19 mouse cellular contexts compared by ENCODE assay signal in the genomic region with DNA sequence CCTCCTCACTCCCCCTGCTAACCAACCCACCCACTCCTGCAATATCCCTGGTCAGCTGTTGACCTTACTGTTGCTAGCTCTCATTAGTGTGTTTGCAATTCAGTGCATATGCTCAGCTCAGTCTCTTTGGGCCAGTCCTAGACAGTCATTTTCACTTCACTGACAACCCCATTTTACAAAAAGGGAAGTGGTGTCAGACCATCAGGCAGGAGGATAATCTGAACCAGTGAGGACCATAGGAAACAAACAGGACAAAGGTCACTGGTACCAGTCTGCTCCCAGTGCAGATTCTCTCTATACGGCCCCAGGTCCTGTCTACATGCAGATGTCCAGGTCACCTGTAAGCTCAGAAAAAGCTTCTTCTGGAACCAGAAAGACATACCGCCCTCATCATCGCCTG. TPM values are rescaled to one million over a fixed set of nuclear protein-coding genes. Genes with fewer than 3 reads are reported as not detected.
DNase-seq lines count a peak whose midpoint lies in the region; ATAC-seq lines count a peak whose summit lies in the region.
"Had no signal": no experiment of that assay in that cellular context is flagged by ENCODE, and none has a peak within 500 bp of the region (broad histone marks: within the 10 kb centered on the region; RNA-seq: fewer than 3 reads in every experiment).

No protein-coding gene starts in this region.

- H3K9me3 ChIP-seq in forebrain, embryonic 13.5 days (replicated peaks) = no peaks in the 10 kb centered on the region
- 0 out of 2 replicates have a peak, but pooled peaks cover 3% of the 10 kb centered on the region for H3K9me3 ChIP-seq in forebrain, embryonic 16.5 days (ENCODE audit: control insufficient read depth, low read length)
- H3K9me3 ChIP-seq in neural tube, embryonic 13.5 days = no peaks in the 10 kb centered on the region
- 0 out of 2 replicates have a peak, but pooled peaks cover 2% of the 10 kb centered on the region for H3K9me3 ChIP-seq in heart, embryonic 12.5 days (replicated peaks)
- H3K9me3 ChIP-seq: limb, embryonic 13.5 days; lung, embryonic 15.5 days had no signal

- no peaks in the 10 kb centered on the region for H3K27me3 ChIP-seq in forebrain, embryonic 13.5 days
- H3K27me3 ChIP-seq in forebrain, embryonic 16.5 days (replicated peaks; ENCODE audit: control insufficient read depth, insufficient read depth, low read length) = no peaks in the 10 kb centered on the region
- H3K27me3 ChIP-seq in neural tube, embryonic 13.5 days = no peaks in the 10 kb centered on the region
- H3K27me3 ChIP-seq in heart, embryonic 12.5 days (replicated peaks) = no peaks in the 10 kb centered on the region
- H3K27me3 ChIP-seq: limb, embryonic 13.5 days; lung, embryonic 15.5 days had no signal

- peaks cover 36% of the 10 kb centered on the region for H3K36me3 ChIP-seq in forebrain, embryonic 13.5 days (ENCODE audit: poor library complexity, severe bottlenecking)
- H3K36me3 ChIP-seq in forebrain, embryonic 16.5 days (ENCODE audit: control insufficient read depth, insufficient read depth) = no peaks in the 10 kb centered on the region
- no peaks in the 10 kb centered on the region for H3K36me3 ChIP-seq in neural tube, embryonic 13.5 days
- H3K36me3 ChIP-seq in heart, embryonic 12.5 days = peaks cover 4% of the 10 kb centered on the region; the same call in 1 of the 2 replicates
- H3K36me3 ChIP-seq: embryonic facial prominence, embryonic 10.5 days; limb, embryonic 13.5 days; lung, embryonic 15.5 days had no signal

- ATAC-seq in forebrain, embryonic 13.5 days = no peak
- no peak for ATAC-seq in forebrain, embryonic 16.5 days
- ATAC-seq in neural tube, embryonic 13.5 days (ENCODE audit: low read depth) = no peak
- peak; percentile 62 for ATAC-seq in megakaryocyte, adult 5-6 weeks (ENCODE audit: poor library complexity, severe bottlenecking)
- no peak for ATAC-seq in heart, embryonic 12.5 days (ENCODE audit: insufficient number of reproducible peaks, low FRiP score)
- ATAC-seq: inflammation-experienced regulatory T-cells, adult 6 months had no signal

- DNase-seq in neural tube, embryonic 10.5 days (ENCODE audit: extremely low spot score, low spot score) = no peak
- DNase-seq in spleen, adult 12 weeks (ENCODE audit: low spot score) = no peak
- no peak for DNase-seq in left cerebral cortex, postnatal 25 days (ENCODE audit: low spot score in 2 of 2)
- DNase-seq: cerebellum, postnatal 14 days; heart, postnatal 10 days; thymus, postnatal 36 days had no signal

- WGBS in forebrain, embryonic 13.5 days = 94% methylated on average over 3 of the region's 3 CpGs
- 91% methylated on average over 3 of the region's 3 CpGs for WGBS in forebrain, embryonic 16.5 days
- 95% methylated on average over 3 of the region's 3 CpGs for WGBS in neural tube, embryonic 13.5 days
- WGBS in heart, embryonic 12.5 days = 96% methylated on average over 3 of the region's 3 CpGs

- H3K27ac ChIP-seq in forebrain, embryonic 13.5 days = peak overlapping the region; percentile 73; the same call in 1 of the 2 replicates
- H3K27ac ChIP-seq in forebrain, embryonic 16.5 days (ENCODE audit: low read length) = no peak overlapping the region
- peak overlapping the region; percentile 70; the same call in 1 of the 2 replicates for H3K27ac ChIP-seq in neural tube, embryonic 13.5 days (replicated peaks)
- H3K27ac ChIP-seq in heart, embryonic 12.5 days (ENCODE audit: poor library complexity, severe bottlenecking) = no peak overlapping the region
- H3K27ac ChIP-seq: embryonic facial prominence, embryonic 10.5 days; limb, embryonic 13.5 days; lung, embryonic 15.5 days had no signal

- peaks cover 31% of the 10 kb centered on the region for H3K4me1 ChIP-seq in forebrain, embryonic 13.5 days
- peaks cover 13% of the 10 kb centered on the region for H3K4me1 ChIP-seq in forebrain, embryonic 16.5 days (replicated peaks; ENCODE audit: control insufficient read depth, insufficient read depth, low read length)
- H3K4me1 ChIP-seq in neural tube, embryonic 13.5 days (replicated peaks) = peaks cover 21% of the 10 kb centered on the region
- H3K4me1 ChIP-seq in heart, embryonic 12.5 days (replicated peaks) = peaks cover 7% of the 10 kb centered on the region
- H3K4me1 ChIP-seq: limb, embryonic 13.5 days; lung, embryonic 15.5 days had no signal

- intact Hi-C loops in left cerebral cortex, postnatal 25 days (cut with DNase I) = no loop called here

- no peak overlapping the region for H3K9ac ChIP-seq in forebrain, embryonic 13.5 days
- no peak overlapping the region for H3K9ac ChIP-seq in forebrain, embryonic 16.5 days (replicated peaks; ENCODE audit: low read depth, low read length)
- H3K9ac ChIP-seq in neural tube, embryonic 13.5 days = no peak overlapping the region
- H3K9ac ChIP-seq in heart, embryonic 12.5 days = no peak overlapping the region
- H3K9ac ChIP-seq: limb, embryonic 13.5 days; lung, embryonic 15.5 days had no signal

- H3K4me2 ChIP-seq in forebrain, embryonic 13.5 days = no peak overlapping the region
- no peak overlapping the region for H3K4me2 ChIP-seq in forebrain, embryonic 16.5 days (ENCODE audit: low read length)
- H3K4me2 ChIP-seq in neural tube, embryonic 13.5 days = no peak overlapping the region
- H3K4me2 ChIP-seq in heart, embryonic 12.5 days = no peak overlapping the region
- H3K4me2 ChIP-seq: limb, embryonic 13.5 days; lung, embryonic 15.5 days had no signal

- H3K4me3 ChIP-seq in forebrain, embryonic 13.5 days = no peak overlapping the region
- no peak overlapping the region for H3K4me3 ChIP-seq in forebrain, embryonic 16.5 days (replicated peaks; ENCODE audit: low read length)
- no peak overlapping the region for H3K4me3 ChIP-seq in neural tube, embryonic 13.5 days
- no peak overlapping the region for H3K4me3 ChIP-seq in heart, embryonic 12.5 days
- H3K4me3 ChIP-seq: embryonic facial prominence, embryonic 10.5 days; limb, embryonic 13.5 days; lung, embryonic 15.5 days had no signal

RNA-seq across cellular contexts. Expression of a gene that starts 12.2 kb away (rescaled TPM):
- polyA plus RNA-seq in forebrain, embryonic 13.5 days (2015; fragmentation: Nextera tagmentation; extraction: Ambion mirVana) = 32.9 and 34.1 TPM in 2 replicates
- 21.9 and 22.2 TPM in 2 replicates for polyA plus RNA-seq in forebrain, embryonic 16.5 days (2015; fragmentation: Nextera tagmentation; extraction: Ambion mirVana)
- polyA plus RNA-seq in neural tube, embryonic 13.5 days (2015; fragmentation: Nextera tagmentation; extraction: Ambion mirVana) = 17.7 and 18.4 TPM in 2 replicates
- 12.4 and 15.1 TPM in 2 replicates for total RNA-seq in megakaryocyte, adult 5-6 weeks (2015)
- total RNA-seq in megakaryocyte, adult 5-6 weeks (2017) = 14.4 and 15.9 TPM in 2 replicates
- polyA plus RNA-seq in heart, embryonic 12.5 days (2016; fragmentation: Nextera tagmentation; extraction: Ambion mirVana) = 11.1 and 12.7 TPM in 2 replicates
- total RNA-seq in left cerebral cortex, postnatal 25 days (2021) = 10 to 100 TPM; 16.5 to 20.4 TPM

RNA-seq across cellular contexts. Expression of a gene that starts 33.0 kb away (rescaled TPM):
- polyA plus RNA-seq in forebrain, embryonic 13.5 days (2015; fragmentation: Nextera tagmentation; extraction: Ambion mirVana) = 0.10 and 0.12 TPM in 2 replicates
- polyA plus RNA-seq in forebrain, embryonic 16.5 days (2015; fragmentation: Nextera tagmentation; extraction: Ambion mirVana) = not detected in 2 replicates
- 0.13 and 0.15 TPM in 2 replicates for polyA plus RNA-seq in neural tube, embryonic 13.5 days (2015; fragmentation: Nextera tagmentation; extraction: Ambion mirVana)
- not detected in 2 replicates for total RNA-seq in megakaryocyte, adult 5-6 weeks (2015)
- not detected in 2 replicates for total RNA-seq in megakaryocyte, adult 5-6 weeks (2017)
- polyA plus RNA-seq in heart, embryonic 12.5 days (2016; fragmentation: Nextera tagmentation; extraction: Ambion mirVana) = not detected in 2 replicates
- not detected for total RNA-seq in left cerebral cortex, postnatal 25 days (2021)
- total RNA-seq: heart, postnatal 10 days; layer of hippocampus, adult 18-20 months; left cerebral cortex, adult 18-20 months had no signal
- polyA plus RNA-seq: inflammation-experienced regulatory T-cells, adult 6 months; kidney, embryonic 16.5 days; lung, embryonic 15.5 days; stomach, embryonic 16.5 days had no signal

RNA-seq across cellular contexts. Expression of a gene that starts 47.7 kb away (rescaled TPM):
- 37.1 and 40.2 TPM in 2 replicates for polyA plus RNA-seq in forebrain, embryonic 13.5 days (2015; fragmentation: Nextera tagmentation; extraction: Ambion mirVana)
- 42.2 and 44.4 TPM in 2 replicates for polyA plus RNA-seq in forebrain, embryonic 16.5 days (2015; fragmentation: Nextera tagmentation; extraction: Ambion mirVana)
- polyA plus RNA-seq in neural tube, embryonic 13.5 days (2015; fragmentation: Nextera tagmentation; extraction: Ambion mirVana) = 44.5 and 46.2 TPM in 2 replicates
- 22.2 and 25.1 TPM in 2 replicates for total RNA-seq in megakaryocyte, adult 5-6 weeks (2015)
- total RNA-seq in megakaryocyte, adult 5-6 weeks (2017) = 39.1 and 39.8 TPM in 2 replicates
- polyA plus RNA-seq in heart, embryonic 12.5 days (2016; fragmentation: Nextera tagmentation; extraction: Ambion mirVana) = 29.3 and 32.5 TPM in 2 replicates
- total RNA-seq in left cerebral cortex, postnatal 25 days (2021) = 10 to 100 TPM; 54.3 to 57.0 TPM

Comparison
In these comparisons a context has a peak if more than half of its experiments do, and no peak if none do; other contexts are left out.
1. H3K27ac ChIP-seq: peak in forebrain, embryonic 13.5 days (single experiment) and neural tube, embryonic 13.5 days (single experiment); none in forebrain, embryonic 16.5 days (single experiment) and heart, embryonic 12.5 days (single experiment).